Mouse (Mus musculus) retina, adult 2 months (tissue): ENCODE data around the gene Bspry.

Source experiments
- DNase-seq: peaks from one replicate; pipeline ENCODE4 v3.0.0-alpha.2; 2012; ENCODE audit warnings: low read depth, low spot score

Gene Bspry

GRCm38 (mm10) chr4:62515490-62515889 lies 35.6 kb downstream of the Bspry start:
- no peak for DNase-seq

- no peak for DNase-seq
These were observed 36.2 kb downstream of the Bspry start for GRCm38 (mm10) chr4:62516079-62516478.

- DNase-seq = no peak
These were observed 36.7 kb downstream of the Bspry start for GRCm38 (mm10) chr4:62516579-62516978.

- DNase-seq = no peak
These were observed 37.2 kb downstream of the Bspry start for GRCm38 (mm10) chr4:62517046-62517445.

- no peak for DNase-seq
These were observed 37.9 kb downstream of the Bspry start for GRCm38 (mm10) chr4:62517538-62518415.

GRCm38 (mm10) chr4:62518416-62519121 lies 38.7 kb downstream of the Bspry start:
- no peak for DNase-seq

- DNase-seq = no peak
These were observed 39.4 kb downstream of the Bspry start for GRCm38 (mm10) chr4:62519122-62519848.

- DNase-seq = peak; percentile 71
These were observed 40.0 kb downstream of the Bspry start, which contains the start of gene Alad for GRCm38 (mm10) chr4:62519849-62520233. Alad (minus strand) TSS chr4:62519918.

GRCm38 (mm10) chr4:62520892-62521400 lies 41.1 kb downstream of the Bspry start:
- no peak for DNase-seq

GRCm38 (mm10) chr4:62524651-62525488 lies 45.0 kb downstream of the Bspry start, which contains the start of the genes Pole3 and 4933430I17Rik:
Pole3 (minus strand) TSS chr4:62525068.
4933430I17Rik (plus strand) TSS chr4:62525369.
- peak; percentile 99 for DNase-seq

- DNase-seq = no peak
These were observed 45.6 kb downstream of the Bspry start for GRCm38 (mm10) chr4:62525489-62525811.

- DNase-seq = no peak
These were observed 46.4 kb downstream of the Bspry start for GRCm38 (mm10) chr4:62526256-62526655.

GRCm38 (mm10) chr4:62527655-62528054 lies 47.8 kb downstream of the Bspry start:
- DNase-seq = no peak

GRCm38 (mm10) chr4:62533729-62534128 lies 53.9 kb downstream of the Bspry start:
- no peak for DNase-seq

- DNase-seq = no peak
These were observed 61.9 kb downstream of the Bspry start for GRCm38 (mm10) chr4:62541802-62542201.

GRCm38 (mm10) chr4:62543782-62544181 lies 63.9 kb downstream of the Bspry start:
- no peak for DNase-seq

GRCm38 (mm10) chr4:62544801-62545200 lies 64.9 kb downstream of the Bspry start:
- no peak for DNase-seq
